9 mouse cellular contexts compared by ENCODE assay signal in genomic region chr13:58067540-58068103, GRCm38 (mm10). TPM values are rescaled to one million over a fixed set of nuclear protein-coding genes. Genes with fewer than 3 reads are reported as not detected.
DNase-seq lines count a peak whose midpoint lies in the region; ATAC-seq lines count a peak whose summit lies in the region.
"Had no signal": no experiment of that assay in that cellular context is flagged by ENCODE, and none has a peak within 500 bp of the region (broad histone marks: within the 10 kb centered on the region; RNA-seq: fewer than 3 reads in every experiment).

No protein-coding gene starts in this region.

- H3K9ac ChIP-seq in forebrain, embryonic 15.5 days (replicated peaks), result no peak overlapping the region
- H3K9ac ChIP-seq in hindbrain, embryonic 13.5 days, result no peak overlapping the region
- no peak overlapping the region for H3K9ac ChIP-seq in limb, embryonic 15.5 days
- no peak overlapping the region for H3K9ac ChIP-seq in midbrain, embryonic 15.5 days

- no peaks in the 10 kb centered on the region for H3K9me3 ChIP-seq in forebrain, embryonic 15.5 days
- no peaks in the 10 kb centered on the region for H3K9me3 ChIP-seq in hindbrain, embryonic 13.5 days
- no peaks in the 10 kb centered on the region for H3K9me3 ChIP-seq in limb, embryonic 15.5 days
- no peaks in the 10 kb centered on the region for H3K9me3 ChIP-seq in midbrain, embryonic 15.5 days

- H3K36me3 ChIP-seq in forebrain, embryonic 15.5 days, result no peaks in the 10 kb centered on the region
- H3K36me3 ChIP-seq in hindbrain, embryonic 13.5 days, result peaks cover 23% of the 10 kb centered on the region
- H3K36me3 ChIP-seq in limb, embryonic 15.5 days, result no peaks in the 10 kb centered on the region
- H3K36me3 ChIP-seq in midbrain, embryonic 15.5 days (replicated peaks), result no peaks in the 10 kb centered on the region

- H3K27ac ChIP-seq in forebrain, embryonic 15.5 days (replicated peaks), result 0 out of 2 replicates have a peak overlapping the region, but pooled peaks have one; percentile 21
- H3K27ac ChIP-seq in hindbrain, embryonic 13.5 days, result peak overlapping the region; percentile 55; the same call in 1 of the 2 replicates
- peak overlapping the region; percentile 74 for H3K27ac ChIP-seq in limb, embryonic 15.5 days
- peak overlapping the region; percentile 36; the same call in 1 of the 2 replicates for H3K27ac ChIP-seq in midbrain, embryonic 15.5 days

- DNase-seq in right cerebral cortex, postnatal 10 days (ENCODE audit: low spot score in 2 of 2), result peak; percentile 49 to 60
- DNase-seq in right cerebral cortex, adult 2 months (ENCODE audit: low spot score in 2 of 2), result no peak
- DNase-seq in testis, postnatal 14 days (ENCODE audit: low spot score), result peak; percentile 49
- DNase-seq in left cerebral cortex, adult 11 months (ENCODE audit: low spot score), result no peak

- ATAC-seq in forebrain, embryonic 15.5 days (replicated peaks), result no peak
- no peak for ATAC-seq in hindbrain, embryonic 13.5 days (ENCODE audit: low FRiP score)
- peak; percentile 45; the same call in 1 of the 2 replicates for ATAC-seq in limb, embryonic 15.5 days (ENCODE audit: insufficient number of reproducible peaks, low FRiP score, low TSS enrichment, low read depth)
- no peak for ATAC-seq in midbrain, embryonic 15.5 days (replicated peaks)
- ATAC-seq: Patski had no signal

- H3K27me3 ChIP-seq in forebrain, embryonic 15.5 days, result no peaks in the 10 kb centered on the region
- no peaks in the 10 kb centered on the region for H3K27me3 ChIP-seq in hindbrain, embryonic 13.5 days
- no peaks in the 10 kb centered on the region for H3K27me3 ChIP-seq in limb, embryonic 15.5 days
- no peaks in the 10 kb centered on the region for H3K27me3 ChIP-seq in midbrain, embryonic 15.5 days (replicated peaks)
- H3K27me3 ChIP-seq: Patski had no signal

- 24% methylated on average over 17 of the region's 17 CpGs for WGBS in forebrain, embryonic 15.5 days
- 29% methylated on average over 17 of the region's 17 CpGs for WGBS in hindbrain, embryonic 13.5 days
- 20% methylated on average over 17 of the region's 17 CpGs for WGBS in limb, embryonic 15.5 days
- WGBS in midbrain, embryonic 15.5 days, result 27% methylated on average over 17 of the region's 17 CpGs

- H3K4me1 ChIP-seq in forebrain, embryonic 15.5 days, result peaks cover 6% of the 10 kb centered on the region
- peaks cover 4% of the 10 kb centered on the region; the same call in 1 of the 2 replicates for H3K4me1 ChIP-seq in hindbrain, embryonic 13.5 days (replicated peaks)
- peaks cover 48% of the 10 kb centered on the region for H3K4me1 ChIP-seq in limb, embryonic 15.5 days
- H3K4me1 ChIP-seq in midbrain, embryonic 15.5 days, result 0 out of 2 replicates have a peak, but pooled peaks cover 2% of the 10 kb centered on the region

- H3K4me3 ChIP-seq in forebrain, embryonic 15.5 days, result no peak overlapping the region
- no peak overlapping the region for H3K4me3 ChIP-seq in hindbrain, embryonic 13.5 days
- H3K4me3 ChIP-seq in limb, embryonic 15.5 days, result no peak overlapping the region
- H3K4me3 ChIP-seq in midbrain, embryonic 15.5 days, result no peak overlapping the region

- no peak overlapping the region for H3K4me2 ChIP-seq in forebrain, embryonic 15.5 days (replicated peaks)
- no peak overlapping the region for H3K4me2 ChIP-seq in hindbrain, embryonic 13.5 days
- peak overlapping the region; percentile 10; the same call in 1 of the 2 replicates for H3K4me2 ChIP-seq in limb, embryonic 15.5 days
- no peak overlapping the region for H3K4me2 ChIP-seq in midbrain, embryonic 15.5 days

RNA-seq across cellular contexts. Expression of gene Klhl3, which starts 45.8 kb away (rescaled TPM):
- polyA plus RNA-seq in forebrain, embryonic 15.5 days (2015; fragmentation: Nextera tagmentation; extraction: Ambion mirVana), result 8.6 and 9.0 TPM in 2 replicates
- 11.5 and 11.7 TPM in 2 replicates for polyA plus RNA-seq in hindbrain, embryonic 13.5 days (2015; fragmentation: Nextera tagmentation; extraction: Ambion mirVana)
- 2.8 and 3.7 TPM in 2 replicates for polyA plus RNA-seq in limb, embryonic 15.5 days (2015; fragmentation: Nextera tagmentation; extraction: Ambion mirVana)
- 12.7 and 14.2 TPM in 2 replicates for polyA plus RNA-seq in midbrain, embryonic 15.5 days (2015; fragmentation: Nextera tagmentation; extraction: Ambion mirVana)

Comparison
In these comparisons a context has a peak if more than half of its experiments do, and no peak if none do; other contexts are left out.
1. DNase-seq: peak in right cerebral cortex, postnatal 10 days (2 of 2) and testis, postnatal 14 days (single experiment); none in right cerebral cortex, adult 2 months (0 of 2) and left cerebral cortex, adult 11 months (single experiment).
2. H3K27ac ChIP-seq: peak in every context shown above with its lines; median percentile 74 in limb, embryonic 15.5 days; 55 in hindbrain, embryonic 13.5 days; 36 in midbrain, embryonic 15.5 days; 21 in forebrain, embryonic 15.5 days.